Mouse (Mus musculus) kidney, embryonic 15.5 days (tissue): ENCODE data around the gene Zfp932. TPM values are rescaled to one million over a fixed set of nuclear protein-coding genes. Genes with fewer than 3 reads are reported as not detected.
"Not testable (repeated sequence)": the region's sequence is repeated elsewhere in the genome, so short reads cannot be mapped to it uniquely, and the experiment has no call there.

ENCODE experiments used
- ATAC-seq: fragments of 200-750 bp; cut with Nextera tagmentation; replicated peaks from 2 replicates; pipeline ENCODE4 v1.8.0; 2017; ENCODE audit warnings: moderate TSS enrichment; ENCODE audit not compliant: low FRiP score
- H3K27ac ChIP-seq: fragments of 300-500 bp; sonication (generic); 2 replicates; pipeline ENCODE4 v1.5.1; 2015; ENCODE audit warnings: mild to moderate bottlenecking, inconsistent platforms
- H3K27me3 ChIP-seq: fragments of 300-500 bp; sonication (generic); 2 replicates; pipeline ENCODE4 v1.6.1; 2015; ENCODE audit warnings: inconsistent platforms
- H3K36me3 ChIP-seq: fragments of 300-500 bp; sonication (generic); 2 replicates; pipeline ENCODE4 v1.6.1; 2015; ENCODE audit warnings: inconsistent platforms
- H3K4me1 ChIP-seq: fragments of 300-500 bp; sonication (generic); 2 replicates; pipeline ENCODE4 v1.6.1; 2015; ENCODE audit warnings: inconsistent platforms
- H3K4me2 ChIP-seq: fragments of 300-500 bp; sonication (generic); 2 replicates; pipeline ENCODE4 v1.6.1; 2015; ENCODE audit warnings: moderate library complexity, mild to moderate bottlenecking, inconsistent platforms
- H3K4me3 ChIP-seq: fragments of 300-500 bp; sonication (generic); replicated peaks from 2 replicates; pipeline ENCODE4 v1.5.1; 2015; ENCODE audit warnings: mild to moderate bottlenecking, inconsistent platforms
- H3K9ac ChIP-seq: fragments of 300-500 bp; sonication (generic); 2 replicates; pipeline ENCODE4 v1.6.1; 2015; ENCODE audit warnings: mild to moderate bottlenecking, inconsistent platforms
- H3K9me3 ChIP-seq: fragments of 300-500 bp; sonication (generic); replicated peaks from 2 replicates; pipeline ENCODE4 v1.6.1; 2016; ENCODE audit warnings: inconsistent platforms
- WGBS: fragments of 180-500 bp; shearing (Covaris S2); methylation state at CpG from one replicate; pipeline ENCODE4 v1.1.7; 2015; ENCODE audit warnings: mixed read lengths; 5-methylcytosine and 5-hydroxymethylcytosine counted together
- polyA plus RNA-seq: library from polyadenylated mRNA; unstranded; fragments of >200 nt; fragmentation: Nextera tagmentation; extraction: Ambion mirVana; gene quantifications from 2 replicates; pipeline ENCODE4 v1.2.1, GENCODE M21; 2015

Zfp932 gene
- 21.7 and 24.1 TPM in 2 replicates for polyA plus RNA-seq

- H3K4me3 ChIP-seq, H3K4me2 ChIP-seq, H3K9ac ChIP-seq: not testable (repeated sequence)
Observed at GRCm38 (mm10) chr5:109996026-109996937, at the start of gene Zfp932. Zfp932 (plus strand) TSS chr5:109996521.

GRCm38 (mm10) chr5:109950281-109950680 lies 46.0 kb upstream of the Zfp932 start:
- no CpG with 5 or more reads among the region's 1 CpGs for WGBS
- no peaks in the 10 kb centered on the region for H3K27me3 ChIP-seq
- no peak for ATAC-seq
- H3K4me3 ChIP-seq = no peak overlapping the region
- no peak overlapping the region for H3K9ac ChIP-seq
- H3K4me2 ChIP-seq = no peak overlapping the region
- no peaks in the 10 kb centered on the region for H3K4me1 ChIP-seq
- no peaks in the 10 kb centered on the region for H3K9me3 ChIP-seq
- no peak overlapping the region for H3K27ac ChIP-seq
- no peaks in the 10 kb centered on the region for H3K36me3 ChIP-seq

More at GRCm38 (mm10) chr5:109996026-109996937, at the start of gene Zfp932:
- H3K36me3 ChIP-seq, H3K4me1 ChIP-seq, H3K27ac ChIP-seq, H3K27me3 ChIP-seq, H3K9me3 ChIP-seq, ATAC-seq: not testable (repeated sequence)
- no CpG with 5 or more reads among the region's 24 CpGs for WGBS

- not testable (repeated sequence) for H3K4me3 ChIP-seq, H3K4me1 ChIP-seq, H3K27me3 ChIP-seq, H3K9me3 ChIP-seq, H3K27ac ChIP-seq, ATAC-seq, H3K9ac ChIP-seq, H3K4me2 ChIP-seq, H3K36me3 ChIP-seq
- no CpG with 5 or more reads among the region's 2 CpGs for WGBS
Observed at GRCm38 (mm10) chr5:109980743-109981142, 15.6 kb upstream of the Zfp932 start.

- not testable (repeated sequence) for H3K27ac ChIP-seq, H3K4me3 ChIP-seq, ATAC-seq, H3K4me1 ChIP-seq, H3K9me3 ChIP-seq, H3K27me3 ChIP-seq, H3K36me3 ChIP-seq, H3K4me2 ChIP-seq, H3K9ac ChIP-seq
- WGBS = no CpG with 5 or more reads among the region's 10 CpGs
Observed at GRCm38 (mm10) chr5:109995461-109995860, 860 bp upstream of the Zfp932 start.

- not testable (repeated sequence) for ATAC-seq
Observed at GRCm38 (mm10) chr5:110015775-110016174, 19.5 kb downstream of the Zfp932 start.

GRCm38 (mm10) chr5:110023273-110023672 lies 27.0 kb downstream of the Zfp932 start:
- Histone ChIP-seq H3K27ac (no peak overlapping the region), H3K9ac (no peak overlapping the region), H3K9me3 (peaks cover 3% of the 10 kb centered on the region; the same call in 1 of the 2 replicates), H3K36me3 (no peaks in the 10 kb centered on the region), H3K4me1 (no peaks in the 10 kb centered on the region), H3K4me2 (0 out of 2 replicates have a peak overlapping the region, but pooled peaks have one; percentile 19), H3K27me3 (no peaks in the 10 kb centered on the region), H3K4me3 (0 out of 2 replicates have a peak overlapping the region, but pooled peaks have one; percentile 1)
- ATAC-seq = no peak
- WGBS = 66% methylated on average over 9 of the region's 9 CpGs

More at GRCm38 (mm10) chr5:110015775-110016174, 19.5 kb downstream of the Zfp932 start:
- not testable (repeated sequence) for H3K4me3 ChIP-seq, H3K36me3 ChIP-seq, H3K9ac ChIP-seq, H3K27ac ChIP-seq, H3K4me2 ChIP-seq, H3K4me1 ChIP-seq, H3K27me3 ChIP-seq
- H3K9me3 ChIP-seq = peaks cover 17% of the 10 kb centered on the region
- WGBS = 90% methylated on average over 10 of the region's 10 CpGs

GRCm38 (mm10) chr5:110023694-110024427 lies 27.5 kb downstream of the Zfp932 start:
- H3K9ac ChIP-seq, H3K27ac ChIP-seq, H3K27me3 ChIP-seq, H3K4me1 ChIP-seq, H3K9me3 ChIP-seq, H3K36me3 ChIP-seq: not testable (repeated sequence)
- 54% methylated on average over 8 of the region's 8 CpGs for WGBS
- 0 out of 2 replicates have a peak overlapping the region, but pooled peaks have one; percentile 1 for H3K4me3 ChIP-seq
- peak; percentile 66; the same call in 1 of the 2 replicates for ATAC-seq
- H3K4me2 ChIP-seq = 0 out of 2 replicates have a peak overlapping the region, but pooled peaks have one; percentile 19

GRCm38 (mm10) chr5:110057637-110058408 lies 61.5 kb downstream of the Zfp932 start:
- H3K9ac ChIP-seq = peak overlapping the region; percentile 48
- H3K27ac ChIP-seq = peak overlapping the region; percentile 87
- H3K9me3 ChIP-seq = no peaks in the 10 kb centered on the region
- H3K4me1 ChIP-seq = 0 out of 2 replicates have a peak, but pooled peaks cover 4% of the 10 kb centered on the region
- H3K36me3 ChIP-seq = no peaks in the 10 kb centered on the region
- peak; percentile 100 for ATAC-seq
- WGBS = under 1% methylated on average over 19 of the region's 19 CpGs
- peak overlapping the region; percentile 65 for H3K4me3 ChIP-seq
- H3K27me3 ChIP-seq = no peaks in the 10 kb centered on the region
- peak overlapping the region; percentile 55 for H3K4me2 ChIP-seq

Other genes starting within 250 kb of the Zfp932 start
- gene 4930522L14Rik, start 244.6 kb upstream of the Zfp932 start, polyA plus RNA-seq = 10.3 and 12.3 TPM in 2 replicates
- gene Gm15446, start 73.1 kb upstream of the Zfp932 start, polyA plus RNA-seq = 0.66 and 0.98 TPM in 2 replicates
- 6.7 and 7.6 TPM in 2 replicates for gene Gm17655, start 76.0 kb downstream of the Zfp932 start, polyA plus RNA-seq
- gene Gm35315, start 97.9 kb downstream of the Zfp932 start, polyA plus RNA-seq = 1.5 and 2.2 TPM in 2 replicates
- 1.4 and 1.6 TPM in 2 replicates for gene Plcxd1, start 103.4 kb downstream of the Zfp932 start, polyA plus RNA-seq
- gene Gtpbp6, start 111.7 kb downstream of the Zfp932 start, polyA plus RNA-seq = 32.3 and 34.9 TPM in 2 replicates
- 3.8 and 5.7 TPM in 2 replicates for gene Zfp605, start 113.6 kb downstream of the Zfp932 start, polyA plus RNA-seq
- 35.3 and 38.1 TPM in 2 replicates for gene Chfr, start 139.3 kb downstream of the Zfp932 start, polyA plus RNA-seq
- gene Golga3, start 180.2 kb downstream of the Zfp932 start, polyA plus RNA-seq = 19.0 and 19.4 TPM in 2 replicates
- gene Ankle2, start 234.5 kb downstream of the Zfp932 start, polyA plus RNA-seq = 29.7 and 32.2 TPM in 2 replicates